Mouse (Mus musculus): ENCODE measurements around the gene Atp6v0e2. TPM values are rescaled to one million over a fixed set of nuclear protein-coding genes. Genes with fewer than 3 reads are reported as not detected.
A peak's percentile ranks its signal among the peaks of the same experiment; 100 is the strongest.

Atp6v0e2 gene
- polyA plus RNA-seq, 1 experiment = 35.5 TPM

- H3K4me3 ChIP-seq (replicated peaks; ENCODE audit: extremely low read depth, low read depth, low read length) = no peak overlapping the region
- peaks cover 4% of the 10 kb centered on the region; the same call in 1 of the 2 replicates for H3K4me1 ChIP-seq (ENCODE audit: control insufficient read depth, insufficient read depth, low read length)
- no peak for DNase-seq
- WGBS = 61% methylated on average over 4 of the region's 4 CpGs
- TF ChIP-seq POLR2A (IDR thresholded peaks at IDR 0.05; ENCODE audit: borderline replicate concordance, extremely low read depth, low read depth, low read length) (no peak), CTCF (IDR thresholded peaks at IDR 0.05; ENCODE audit: insufficient read depth, low read length) (no peak)
Observed at GRCm38 (mm10) chr6:48536091-48536490, 1.3 kb upstream of the Atp6v0e2 start.

GRCm38 (mm10) chr6:48538841-48539737 lies 1.7 kb downstream of the Atp6v0e2 start:
- TF ChIP-seq POLR2A (IDR thresholded peaks at IDR 0.05; ENCODE audit: borderline replicate concordance, extremely low read depth, low read depth, low read length) = no peak
- TF ChIP-seq CTCF (IDR thresholded peaks at IDR 0.05; ENCODE audit: insufficient read depth, low read length) = peak; percentile 62
- Histone ChIP-seq H3K4me3 (replicated peaks; ENCODE audit: extremely low read depth, low read depth, low read length) (no peak overlapping the region), H3K4me1 (ENCODE audit: control insufficient read depth, insufficient read depth, low read length) (peaks cover 4% of the 10 kb centered on the region; the same call in 1 of the 2 replicates)
- WGBS = 75% methylated on average over 5 of the region's 5 CpGs
- DNase-seq = peak; percentile 34

- peaks cover 4% of the 10 kb centered on the region; the same call in 1 of the 2 replicates for H3K4me1 ChIP-seq (ENCODE audit: control insufficient read depth, insufficient read depth, low read length)
- WGBS = 86% methylated on average over 5 of the region's 5 CpGs
- no peak for DNase-seq
- TF ChIP-seq CTCF (IDR thresholded peaks at IDR 0.05; ENCODE audit: insufficient read depth, low read length) = no peak
- no peak for TF ChIP-seq POLR2A (IDR thresholded peaks at IDR 0.05; ENCODE audit: borderline replicate concordance, extremely low read depth, low read depth, low read length)
- no peak overlapping the region for H3K4me3 ChIP-seq (replicated peaks; ENCODE audit: extremely low read depth, low read depth, low read length)
Observed at GRCm38 (mm10) chr6:48539860-48540259, 2.4 kb downstream of the Atp6v0e2 start.

GRCm38 (mm10) chr6:48540721-48541120 lies 3.3 kb downstream of the Atp6v0e2 start:
- no peak for TF ChIP-seq CTCF (IDR thresholded peaks at IDR 0.05; ENCODE audit: insufficient read depth, low read length)
- TF ChIP-seq POLR2A (IDR thresholded peaks at IDR 0.05; ENCODE audit: borderline replicate concordance, extremely low read depth, low read depth, low read length) = no peak
- WGBS = 59% methylated on average over 3 of the region's 3 CpGs
- no peak for DNase-seq
- no peak overlapping the region for H3K4me3 ChIP-seq (replicated peaks; ENCODE audit: extremely low read depth, low read depth, low read length)
- H3K4me1 ChIP-seq (ENCODE audit: control insufficient read depth, insufficient read depth, low read length) = peaks cover 4% of the 10 kb centered on the region; the same call in 1 of the 2 replicates

- no peak for DNase-seq
- Histone ChIP-seq H3K4me3 (replicated peaks; ENCODE audit: extremely low read depth, low read depth, low read length) (no peak overlapping the region), H3K4me1 (ENCODE audit: control insufficient read depth, insufficient read depth, low read length) (peaks cover 6% of the 10 kb centered on the region)
- 28% methylated on average over 7 of the region's 7 CpGs for WGBS
- TF ChIP-seq POLR2A (IDR thresholded peaks at IDR 0.05; ENCODE audit: borderline replicate concordance, extremely low read depth, low read depth, low read length) = no peak
- no peak for TF ChIP-seq CTCF (IDR thresholded peaks at IDR 0.05; ENCODE audit: insufficient read depth, low read length)
Observed at GRCm38 (mm10) chr6:48541560-48542450, 4.4 kb downstream of the Atp6v0e2 start.

- Histone ChIP-seq H3K4me3 (replicated peaks; ENCODE audit: extremely low read depth, low read depth, low read length) (no peak overlapping the region), H3K4me1 (ENCODE audit: control insufficient read depth, insufficient read depth, low read length) (peaks cover 3% of the 10 kb centered on the region)
- no peak for DNase-seq
- no peak for TF ChIP-seq CTCF (IDR thresholded peaks at IDR 0.05; ENCODE audit: insufficient read depth, low read length)
- no peak for TF ChIP-seq POLR2A (IDR thresholded peaks at IDR 0.05; ENCODE audit: borderline replicate concordance, extremely low read depth, low read depth, low read length)
- 83% methylated on average over 3 of the region's 3 CpGs for WGBS
Observed at GRCm38 (mm10) chr6:48542631-48543030, 5.2 kb downstream of the Atp6v0e2 start.

- Histone ChIP-seq H3K4me3 (replicated peaks; ENCODE audit: extremely low read depth, low read depth, low read length) (no peak overlapping the region), H3K4me1 (ENCODE audit: control insufficient read depth, insufficient read depth, low read length) (peaks cover 2% of the 10 kb centered on the region; the same call in 1 of the 2 replicates)
- 56% methylated on average over 5 of the region's 5 CpGs for WGBS
- no peak for DNase-seq
- TF ChIP-seq CTCF (IDR thresholded peaks at IDR 0.05; ENCODE audit: insufficient read depth, low read length) (no peak), POLR2A (IDR thresholded peaks at IDR 0.05; ENCODE audit: borderline replicate concordance, extremely low read depth, low read depth, low read length) (no peak)
Observed at GRCm38 (mm10) chr6:48545251-48545650, 7.8 kb downstream of the Atp6v0e2 start.

- peaks cover 2% of the 10 kb centered on the region; the same call in 1 of the 2 replicates for H3K4me1 ChIP-seq (ENCODE audit: control insufficient read depth, insufficient read depth, low read length)
- no peak overlapping the region for H3K4me3 ChIP-seq (replicated peaks; ENCODE audit: extremely low read depth, low read depth, low read length)
- TF ChIP-seq POLR2A (IDR thresholded peaks at IDR 0.05; ENCODE audit: borderline replicate concordance, extremely low read depth, low read depth, low read length) (no peak), CTCF (IDR thresholded peaks at IDR 0.05; ENCODE audit: insufficient read depth, low read length) (peak; percentile 37; the same call in 1 of the 2 replicates)
- no peak for DNase-seq
- 32% methylated on average over 1 of the region's 1 CpGs for WGBS
Observed at GRCm38 (mm10) chr6:48546271-48546670, 8.9 kb downstream of the Atp6v0e2 start.

GRCm38 (mm10) chr6:48546858-48547257 lies 9.4 kb downstream of the Atp6v0e2 start:
- Histone ChIP-seq H3K4me3 (replicated peaks; ENCODE audit: extremely low read depth, low read depth, low read length) (no peak overlapping the region), H3K4me1 (ENCODE audit: control insufficient read depth, insufficient read depth, low read length) (peaks cover 2% of the 10 kb centered on the region; the same call in 1 of the 2 replicates)
- TF ChIP-seq CTCF (IDR thresholded peaks at IDR 0.05; ENCODE audit: insufficient read depth, low read length) (no peak), POLR2A (IDR thresholded peaks at IDR 0.05; ENCODE audit: borderline replicate concordance, extremely low read depth, low read depth, low read length) (no peak)
- 28% methylated on average over 4 of the region's 4 CpGs for WGBS
- no peak for DNase-seq
